Mouse (Mus musculus): ENCODE data around the gene Actr8.

GRCm38 (mm10) chr14:29967611-29968010 lies 10.5 kb upstream of the Actr8 start:
- no peak for TF ChIP-seq CTCF (IDR thresholded peaks at IDR 0.05)
- no peak for TF ChIP-seq EP300 (IDR thresholded peaks at IDR 0.05; ENCODE audit: insufficient read depth, low read depth, low read length)
- no peak for TF ChIP-seq POLR2A (IDR thresholded peaks at IDR 0.05; ENCODE audit: insufficient read depth, low read depth, low read length)

Measured in heart, adult 2 months (tissue).